Comparison of ENCODE assay signal across 20 mouse cellular contexts in genomic region chr1:91931196-91931595, GRCm38 (mm10).
DNase-seq lines count a peak whose midpoint lies in the region; TF ChIP-seq lines count a peak whose summit lies in the region.
"Had no signal": no experiment of that assay in that cellular context is flagged by ENCODE, and none has a peak within 500 bp of the region (broad histone marks: within the 10 kb centered on the region; RNA-seq: fewer than 3 reads in every experiment).

No protein-coding gene starts in this region.

- H3K36me3 ChIP-seq in kidney, adult 2 months (ENCODE audit: control insufficient read depth, insufficient read depth, low read length): no peaks in the 10 kb centered on the region
- H3K36me3 ChIP-seq in embryonic facial prominence, embryonic 10.5 days (replicated peaks): peaks cover 70% of the 10 kb centered on the region

- TF ChIP-seq CTCF in kidney, adult 2 months (conservative IDR thresholded peaks at IDR 0.05; ENCODE audit: insufficient read depth, insufficient read length, low read depth, low read length): no peak

- H3K4me3 ChIP-seq in kidney, adult 2 months (ENCODE audit: insufficient read depth, low read depth, low read length): no peak overlapping the region
- H3K4me3 ChIP-seq in embryonic facial prominence, embryonic 10.5 days: no peak overlapping the region
- H3K4me3 ChIP-seq: embryonic facial prominence, embryonic 13.5 days; forebrain, embryonic 12.5 days; heart, embryonic 15.5 days; hindbrain, embryonic 13.5 days had no signal

- DNase-seq in gastrocnemius, adult 18-20 months (ENCODE audit: low spot score): peak; percentile 73
- DNase-seq in gastrocnemius, postnatal 4 days (ENCODE audit: low spot score in 2 of 2): no peak
- DNase-seq in kidney, adult 2 months: peak; percentile 76
- no peak for DNase-seq in kidney, postnatal 10 days
- DNase-seq in gastrocnemius, adult 8-10 months (ENCODE audit: low spot score in 2 of 2): peak; percentile 27 to 70
- DNase-seq in kidney, postnatal 14 days: peak; percentile 52
- no peak for DNase-seq in embryonic facial prominence, embryonic 10.5 days (ENCODE audit: low spot score)
- DNase-seq in cerebellum, postnatal 4 days (ENCODE audit: low spot score in 2 of 2): no peak
- DNase-seq: adrenal gland, adult 8-10 months; B cell, adult 2 months; cerebellum, adult 11 months; cerebellum, adult 8-10 months; heart, adult 11 months; heart, postnatal 14 days had no signal

- WGBS in kidney, adult 2 months: 61% methylated on average over 10 of the region's 10 CpGs
- WGBS in embryonic facial prominence, embryonic 10.5 days: 90% methylated on average over 10 of the region's 10 CpGs

- H3K27me3 ChIP-seq in kidney, adult 2 months (replicated peaks; ENCODE audit: control insufficient read depth, insufficient read depth, low read length): no peaks in the 10 kb centered on the region
- no peaks in the 10 kb centered on the region for H3K27me3 ChIP-seq in embryonic facial prominence, embryonic 10.5 days (replicated peaks; ENCODE audit: low read depth, poor library complexity, severe bottlenecking)
- H3K27me3 ChIP-seq: embryonic facial prominence, embryonic 13.5 days; forebrain, embryonic 12.5 days; heart, embryonic 15.5 days; hindbrain, embryonic 13.5 days had no signal

- no peaks in the 10 kb centered on the region for H3K9me3 ChIP-seq in embryonic facial prominence, embryonic 10.5 days
- H3K9me3 ChIP-seq: embryonic facial prominence, embryonic 13.5 days; forebrain, embryonic 12.5 days; G1E; heart, embryonic 15.5 days; hindbrain, embryonic 13.5 days had no signal

- peak overlapping the region; percentile 79; the same call in 1 of the 2 replicates for H3K27ac ChIP-seq in kidney, adult 2 months (ENCODE audit: insufficient read depth, low read depth, low read length)
- H3K27ac ChIP-seq in embryonic facial prominence, embryonic 10.5 days (replicated peaks): no peak overlapping the region
- H3K27ac ChIP-seq: embryonic facial prominence, embryonic 13.5 days; forebrain, embryonic 12.5 days; heart, embryonic 15.5 days; hindbrain, embryonic 13.5 days; hindbrain, postnatal 0 days had no signal

- no peak for TF ChIP-seq POLR2A in kidney, adult 2 months (IDR thresholded peaks at IDR 0.05; ENCODE audit: low read depth, low read length)

- H3K4me1 ChIP-seq in kidney, adult 2 months (ENCODE audit: control insufficient read depth, insufficient read depth, low read length): peaks cover 4% of the 10 kb centered on the region; the same call in 1 of the 2 replicates
- peaks cover 6% of the 10 kb centered on the region; the same call in 1 of the 2 replicates for H3K4me1 ChIP-seq in embryonic facial prominence, embryonic 10.5 days
- H3K4me1 ChIP-seq: forebrain, embryonic 12.5 days; hindbrain, embryonic 13.5 days had no signal

Comparison
In these comparisons a context has a peak if more than half of its experiments do, and no peak if none do; other contexts are left out.
1. DNase-seq: peak in gastrocnemius, adult 18-20 months (single experiment), kidney, adult 2 months (single experiment), gastrocnemius, adult 8-10 months (2 of 2) and kidney, postnatal 14 days (single experiment); none in gastrocnemius, postnatal 4 days (0 of 2), kidney, postnatal 10 days (single experiment), embryonic facial prominence, embryonic 10.5 days (single experiment) and cerebellum, postnatal 4 days (0 of 2).